Mouse (Mus musculus) hindbrain, embryonic 15.5 days (tissue): ENCODE data around the gene Cntd1. TPM values are rescaled to one million over a fixed set of nuclear protein-coding genes. Genes with fewer than 3 reads are reported as not detected.
"Not testable (repeated sequence)": the region's sequence is repeated elsewhere in the genome, so short reads cannot be mapped to it uniquely, and the experiment has no call there.

ENCODE experiments used
- ATAC-seq: fragments of 200-750 bp; cut with Nextera tagmentation; 2 replicates; pipeline ENCODE4 v1.8.0; 2017; ENCODE audit warnings: low read depth, moderate number of reproducible peaks, moderate TSS enrichment; ENCODE audit not compliant: low FRiP score
- H3K27ac ChIP-seq: fragments of 300-500 bp; sonication (generic); replicated peaks from 2 replicates; pipeline ENCODE4 v1.5.1; 2015; ENCODE audit warnings: mild to moderate bottlenecking, inconsistent platforms
- H3K27me3 ChIP-seq: fragments of 300-500 bp; sonication (generic); 2 replicates; pipeline ENCODE4 v1.6.1; 2015; ENCODE audit warnings: control low read depth, inconsistent platforms
- H3K36me3 ChIP-seq: fragments of 300-500 bp; sonication (generic); 2 replicates; pipeline ENCODE4 v1.6.1; 2015; ENCODE audit warnings: control low read depth, inconsistent platforms
- H3K4me1 ChIP-seq: fragments of 300-500 bp; sonication (generic); replicated peaks from 2 replicates; pipeline ENCODE4 v1.6.1; 2015; ENCODE audit warnings: control low read depth, inconsistent platforms
- H3K4me2 ChIP-seq: fragments of 300-500 bp; sonication (generic); 2 replicates; pipeline ENCODE4 v1.6.1; 2015; ENCODE audit warnings: moderate library complexity, mild to moderate bottlenecking, inconsistent platforms
- H3K4me3 ChIP-seq: fragments of 300-500 bp; sonication (generic); 2 replicates; pipeline ENCODE4 v1.5.1; 2015; ENCODE audit warnings: mild to moderate bottlenecking, inconsistent platforms
- H3K9ac ChIP-seq: fragments of 300-500 bp; sonication (generic); 2 replicates; pipeline ENCODE4 v1.6.1; 2015; ENCODE audit warnings: inconsistent platforms
- H3K9me3 ChIP-seq: fragments of 300-500 bp; sonication (generic); 2 replicates; pipeline ENCODE4 v1.6.1; 2016; ENCODE audit warnings: control low read depth, inconsistent platforms
- WGBS: fragments of 180-500 bp; shearing (Covaris S2); methylation state at CpG from one replicate; pipeline ENCODE4 v1.1.7; 2015; 5-methylcytosine and 5-hydroxymethylcytosine counted together
- polyA plus RNA-seq: library from polyadenylated mRNA; unstranded; fragments of >200 nt; fragmentation: Nextera tagmentation; extraction: Ambion mirVana; gene quantifications from 2 replicates; pipeline ENCODE4 v1.2.1, GENCODE M21; 2015

Gene Cntd1
- polyA plus RNA-seq, 1 experiment from 2014 or later, result 1.2 TPM

DNA sequence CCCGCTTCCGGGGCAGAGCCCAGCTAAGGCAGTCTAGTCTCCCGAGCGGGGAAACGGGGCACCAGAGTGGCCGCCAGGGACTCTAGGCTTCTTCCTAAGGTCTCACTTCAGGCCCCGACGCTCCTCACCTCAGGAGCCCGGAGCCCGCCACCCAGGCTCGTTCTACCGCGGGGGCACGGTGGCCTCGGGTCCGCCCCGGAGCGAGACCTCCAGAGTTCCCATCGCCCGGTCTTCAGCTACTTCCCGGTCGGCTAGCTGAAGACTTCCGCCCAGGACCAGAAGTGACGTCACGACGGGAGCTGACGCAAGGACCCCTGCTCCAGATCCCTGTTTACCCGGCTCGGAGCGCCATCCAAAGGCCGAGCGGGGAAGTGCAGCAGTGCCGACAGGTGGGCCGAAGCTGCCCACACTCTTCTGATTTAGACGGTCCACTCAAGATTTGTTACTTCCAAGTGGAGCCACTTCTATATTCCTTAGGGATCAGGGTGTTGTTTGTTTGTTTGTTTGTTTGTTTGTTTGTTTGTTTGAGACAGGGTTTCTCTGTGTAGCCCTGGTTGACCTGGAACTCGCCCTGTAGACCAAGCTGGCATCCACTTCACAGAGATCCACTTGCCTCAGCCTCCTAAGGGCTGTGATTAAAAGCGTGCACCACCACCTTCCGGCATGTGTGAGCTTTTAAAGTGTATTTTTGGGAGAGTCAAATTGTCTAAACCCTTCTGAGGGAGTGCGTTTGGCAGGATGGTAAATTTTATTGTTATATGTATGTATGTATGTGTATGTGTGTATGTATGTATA, 23.4 kb downstream of the Cntd1 start, which contains the start of gene Becn1:
Becn1 (minus strand) TSS at position 283 of the 795 bp plus-strand sequence.
- no peaks in the 10 kb centered on the region for H3K9me3 ChIP-seq
- H3K9ac ChIP-seq, result peak within 1 kb of the TSS; percentile 67
- no peaks in the 10 kb centered on the region for H3K27me3 ChIP-seq
- H3K36me3 ChIP-seq, result peaks cover 10% of the 10 kb centered on the region; the same call in 1 of the 2 replicates
- H3K4me2 ChIP-seq, result peak within 1 kb of the TSS; percentile 84
- peak within 1 kb of the TSS; percentile 72 for H3K27ac ChIP-seq
- H3K4me3 ChIP-seq, result peak within 1 kb of the TSS; percentile 79
- peaks cover 19% of the 10 kb centered on the region for H3K4me1 ChIP-seq
- 7% methylated on average over 37 of the region's 39 CpGs for WGBS
- peak; percentile 97 for ATAC-seq

DNA sequence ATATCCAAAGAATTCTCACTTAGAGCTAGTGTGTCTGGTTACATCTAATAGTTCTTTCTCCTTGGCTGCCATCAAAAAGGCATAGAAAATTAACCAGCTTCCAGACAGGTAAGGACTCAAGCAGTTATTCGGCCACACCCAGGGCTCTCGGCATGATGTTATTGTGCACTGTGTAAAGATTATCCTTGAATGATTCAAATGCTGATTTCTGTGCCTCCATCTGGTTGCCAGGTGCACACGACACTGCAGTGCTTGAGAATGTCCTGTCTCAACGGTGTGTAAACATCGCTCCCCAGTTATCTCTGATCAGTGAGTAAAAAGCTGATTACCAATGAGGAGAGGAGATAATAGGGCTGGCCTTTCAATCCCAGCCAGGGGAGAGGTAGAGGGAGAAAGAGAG, 28.9 kb downstream of the Cntd1 start:
- Histone ChIP-seq H3K9me3 (no peaks in the 10 kb centered on the region), H3K4me3 (no peak overlapping the region), H3K4me1 (no peaks in the 10 kb centered on the region), H3K9ac (no peak overlapping the region), H3K4me2 (no peak overlapping the region), H3K36me3 (no peaks in the 10 kb centered on the region), H3K27ac (no peak overlapping the region), H3K27me3 (0 out of 2 replicates have a peak, but pooled peaks cover 2% of the 10 kb centered on the region)
- 46% methylated on average over 5 of the region's 5 CpGs for WGBS
- ATAC-seq, result no peak

GRCm38 (mm10) chr11:101311083-101311482, 32.3 kb downstream of the Cntd1 start:
- Histone ChIP-seq H3K27ac (no peak overlapping the region), H3K4me3 (no peak overlapping the region), H3K36me3 (no peaks in the 10 kb centered on the region), H3K9me3 (no peaks in the 10 kb centered on the region), H3K27me3 (0 out of 2 replicates have a peak, but pooled peaks cover 2% of the 10 kb centered on the region), H3K4me2 (no peak overlapping the region), H3K9ac (no peak overlapping the region), H3K4me1 (0 out of 2 replicates have a peak, but pooled peaks cover 3% of the 10 kb centered on the region)
- no peak for ATAC-seq
- 85% methylated on average over 3 of the region's 3 CpGs for WGBS

DNA sequence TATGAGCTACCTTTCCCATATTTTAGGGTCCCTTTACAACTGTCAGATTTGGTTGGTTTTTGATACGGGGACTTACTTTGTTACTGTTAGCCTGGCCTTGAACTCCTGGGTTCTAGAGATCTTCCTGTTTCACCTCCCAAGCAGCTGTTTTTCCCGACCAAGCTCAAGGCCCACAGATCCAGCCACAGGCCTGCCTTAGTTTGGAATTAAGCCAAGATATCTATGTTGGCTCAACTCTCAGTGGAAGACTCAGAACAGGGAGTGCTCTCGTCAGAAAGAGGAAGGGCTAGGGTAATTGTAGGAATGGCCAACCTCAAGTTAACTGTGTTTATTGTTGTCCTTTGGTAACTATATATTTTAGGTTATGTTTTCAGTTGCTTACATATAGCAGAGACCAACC, 33.3 kb downstream of the Cntd1 start:
- no peaks in the 10 kb centered on the region for H3K9me3 ChIP-seq
- no peak overlapping the region for H3K4me3 ChIP-seq
- no peak overlapping the region for H3K27ac ChIP-seq
- no peaks in the 10 kb centered on the region for H3K36me3 ChIP-seq
- peaks cover 8% of the 10 kb centered on the region for H3K4me1 ChIP-seq
- H3K4me2 ChIP-seq, result no peak overlapping the region
- 0 out of 2 replicates have a peak, but pooled peaks cover 2% of the 10 kb centered on the region for H3K27me3 ChIP-seq
- no peak overlapping the region for H3K9ac ChIP-seq
- WGBS, result 72% methylated on average over 3 of the region's 3 CpGs
- ATAC-seq, result no peak

GRCm38 (mm10) chr11:101314567-101314966, 35.8 kb downstream of the Cntd1 start:
- peaks cover 9% of the 10 kb centered on the region for H3K36me3 ChIP-seq
- no peaks in the 10 kb centered on the region for H3K27me3 ChIP-seq
- ATAC-seq, result no peak
- WGBS, result 100% methylated on average over 1 of the region's 1 CpGs
- H3K4me2 ChIP-seq, result no peak overlapping the region
- H3K4me1 ChIP-seq, result peaks cover 18% of the 10 kb centered on the region
- H3K27ac ChIP-seq, result no peak overlapping the region
- no peaks in the 10 kb centered on the region for H3K9me3 ChIP-seq
- H3K4me3 ChIP-seq, result no peak overlapping the region
- H3K9ac ChIP-seq, result no peak overlapping the region

DNA sequence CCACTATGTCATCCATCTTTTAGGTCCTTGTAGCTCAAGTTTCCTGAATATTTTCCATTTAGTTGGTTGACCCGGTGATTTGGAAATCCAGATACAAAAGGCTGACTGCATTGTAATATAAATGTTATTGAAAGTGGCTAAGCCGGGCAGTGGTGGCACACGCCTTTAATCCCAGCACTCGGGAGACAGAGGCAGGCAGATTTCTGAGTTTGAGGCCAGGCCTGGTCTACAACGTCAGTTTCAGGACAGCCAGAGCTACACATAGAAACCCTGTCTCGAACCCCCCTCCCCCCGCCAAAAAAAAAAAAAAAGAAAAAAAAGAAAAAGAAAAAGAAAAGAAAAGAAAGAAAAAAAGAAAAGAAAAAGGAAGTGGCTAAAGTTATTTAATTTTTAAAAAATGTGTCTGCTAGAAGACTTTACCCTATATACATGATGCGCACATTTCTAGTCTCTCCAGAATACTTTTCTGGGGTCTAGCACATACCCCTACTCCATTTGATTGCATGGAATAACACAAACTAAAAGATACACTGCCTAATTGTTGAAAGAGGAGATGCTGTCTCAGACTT, 36.4 kb downstream of the Cntd1 start:
- H3K9me3 ChIP-seq, result no peaks in the 10 kb centered on the region
- no peak for ATAC-seq
- 84% methylated on average over 8 of the region's 8 CpGs for WGBS
- peak overlapping the region; percentile 96 for H3K4me3 ChIP-seq
- H3K36me3 ChIP-seq, result peaks cover 15% of the 10 kb centered on the region
- peaks cover 18% of the 10 kb centered on the region for H3K4me1 ChIP-seq
- peak overlapping the region; percentile 87 for H3K27ac ChIP-seq
- peak overlapping the region; percentile 96 for H3K4me2 ChIP-seq
- H3K27me3 ChIP-seq, result no peaks in the 10 kb centered on the region
- H3K9ac ChIP-seq, result peak overlapping the region; percentile 90

DNA sequence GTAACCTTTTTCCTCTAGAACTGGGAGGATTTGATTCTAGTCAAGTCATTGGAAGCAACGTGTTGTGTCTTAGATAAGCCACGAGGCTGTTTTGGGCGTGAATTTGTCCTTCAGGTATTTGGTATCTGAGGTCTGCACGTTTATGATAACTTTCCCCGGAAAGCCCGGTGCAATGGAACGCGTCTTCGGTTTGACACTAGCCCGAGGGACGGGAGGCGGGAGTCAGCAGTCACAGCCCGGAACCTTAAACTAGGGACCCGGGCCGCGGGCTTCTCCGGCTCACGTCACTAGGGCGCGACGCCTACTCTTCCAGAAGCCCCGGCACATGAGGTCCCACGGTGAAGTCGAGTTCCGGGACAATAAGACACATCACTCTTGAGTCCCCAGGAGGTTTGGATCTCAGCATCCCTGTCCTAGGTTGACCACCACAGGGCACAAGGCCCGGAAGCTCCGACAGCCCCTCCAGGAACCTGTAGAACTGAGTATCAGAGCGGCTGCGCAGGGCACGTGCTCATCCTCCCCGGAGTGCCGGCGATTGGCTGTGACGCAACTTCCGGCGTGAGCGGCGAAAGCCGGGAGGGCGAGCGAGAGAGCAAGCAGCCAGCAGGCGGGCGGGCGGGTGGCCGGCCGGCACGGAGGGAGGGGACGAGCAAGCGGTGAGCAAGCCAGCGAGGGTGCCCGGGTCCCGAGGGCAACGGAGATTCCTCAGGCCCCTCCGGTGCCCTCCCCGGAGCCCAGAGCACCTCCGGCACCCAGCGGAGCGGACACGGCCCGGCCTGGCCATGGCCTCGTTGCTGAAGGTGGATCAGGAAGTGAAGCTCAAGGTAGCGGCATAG, 37.1 kb downstream of the Cntd1 start, which contains the start of gene Psme3:
Psme3 (plus strand) TSS at position 549 of the 836 bp plus-strand sequence.
- peak; percentile 95 for ATAC-seq

GRCm38 (mm10) chr11:101316501-101316917, 37.7 kb downstream of the Cntd1 start:
- peak overlapping the region; percentile 87 for H3K27ac ChIP-seq
- peak; percentile 32; the same call in 1 of the 2 replicates for ATAC-seq
- peak overlapping the region; percentile 96 for H3K4me2 ChIP-seq
- peak overlapping the region; percentile 96 for H3K4me3 ChIP-seq
- H3K4me1 ChIP-seq, result peaks cover 18% of the 10 kb centered on the region
- peaks cover 29% of the 10 kb centered on the region for H3K36me3 ChIP-seq
- peak overlapping the region; percentile 90 for H3K9ac ChIP-seq
- under 1% methylated on average over 17 of the region's 17 CpGs for WGBS
- H3K9me3 ChIP-seq, result no peaks in the 10 kb centered on the region
- no peaks in the 10 kb centered on the region for H3K27me3 ChIP-seq

More for the DNA sequence above, 37.1 kb downstream of the Cntd1 start, which contains the start of gene Psme3:
- H3K9me3 ChIP-seq, result no peaks in the 10 kb centered on the region
- peaks cover 22% of the 10 kb centered on the region for H3K36me3 ChIP-seq
- H3K27me3 ChIP-seq, result no peaks in the 10 kb centered on the region
- peaks cover 18% of the 10 kb centered on the region for H3K4me1 ChIP-seq
- under 1% methylated on average over 57 of the region's 62 CpGs for WGBS
- peak within 1 kb of the TSS; percentile 96 for H3K4me2 ChIP-seq
- peak within 1 kb of the TSS; percentile 87 for H3K27ac ChIP-seq
- peak within 1 kb of the TSS; percentile 96 for H3K4me3 ChIP-seq
- H3K9ac ChIP-seq, result peak within 1 kb of the TSS; percentile 90

GRCm38 (mm10) chr11:101323609-101324008, 44.8 kb downstream of the Cntd1 start:
- no peak overlapping the region for H3K4me2 ChIP-seq
- H3K9me3 ChIP-seq, result no peaks in the 10 kb centered on the region
- peaks cover 59% of the 10 kb centered on the region for H3K36me3 ChIP-seq
- H3K27ac ChIP-seq, result no peak overlapping the region
- H3K27me3 ChIP-seq, result no peaks in the 10 kb centered on the region
- no peak overlapping the region for H3K9ac ChIP-seq
- no peaks in the 10 kb centered on the region for H3K4me1 ChIP-seq
- 14% methylated on average over 4 of the region's 4 CpGs for WGBS
- ATAC-seq, result no peak; the same call in 1 of the 2 replicates
- H3K4me3 ChIP-seq, result no peak overlapping the region

- ATAC-seq, result no peak
- no peaks in the 10 kb centered on the region for H3K27me3 ChIP-seq
- no peaks in the 10 kb centered on the region for H3K9me3 ChIP-seq
- no peak within 1 kb of the TSS for H3K4me2 ChIP-seq
- WGBS, result 92% methylated on average over 5 of the region's 5 CpGs
- no peak within 1 kb of the TSS for H3K9ac ChIP-seq
- H3K27ac ChIP-seq, result no peak within 1 kb of the TSS
- peaks cover 48% of the 10 kb centered on the region for H3K36me3 ChIP-seq
- no peaks in the 10 kb centered on the region for H3K4me1 ChIP-seq
- no peak within 1 kb of the TSS for H3K4me3 ChIP-seq
Observed at GRCm38 (mm10) chr11:101324763-101325162, 46.0 kb downstream of the Cntd1 start, which contains the start of gene Aoc2. TSS of gene Aoc2 (plus strand) at chr11:101325063.

- H3K4me3 ChIP-seq, H3K4me1 ChIP-seq, H3K27ac ChIP-seq, ATAC-seq, H3K27me3 ChIP-seq, H3K4me2 ChIP-seq, H3K9ac ChIP-seq, H3K9me3 ChIP-seq: not testable (repeated sequence)
- peaks cover 44% of the 10 kb centered on the region for H3K36me3 ChIP-seq
- 97% methylated on average over 11 of the region's 11 CpGs for WGBS
Observed at GRCm38 (mm10) chr11:101325201-101325600, 46.4 kb downstream of the Cntd1 start.
